Mouse (Mus musculus): ENCODE results near the gene Tdrd7.

DNA sequence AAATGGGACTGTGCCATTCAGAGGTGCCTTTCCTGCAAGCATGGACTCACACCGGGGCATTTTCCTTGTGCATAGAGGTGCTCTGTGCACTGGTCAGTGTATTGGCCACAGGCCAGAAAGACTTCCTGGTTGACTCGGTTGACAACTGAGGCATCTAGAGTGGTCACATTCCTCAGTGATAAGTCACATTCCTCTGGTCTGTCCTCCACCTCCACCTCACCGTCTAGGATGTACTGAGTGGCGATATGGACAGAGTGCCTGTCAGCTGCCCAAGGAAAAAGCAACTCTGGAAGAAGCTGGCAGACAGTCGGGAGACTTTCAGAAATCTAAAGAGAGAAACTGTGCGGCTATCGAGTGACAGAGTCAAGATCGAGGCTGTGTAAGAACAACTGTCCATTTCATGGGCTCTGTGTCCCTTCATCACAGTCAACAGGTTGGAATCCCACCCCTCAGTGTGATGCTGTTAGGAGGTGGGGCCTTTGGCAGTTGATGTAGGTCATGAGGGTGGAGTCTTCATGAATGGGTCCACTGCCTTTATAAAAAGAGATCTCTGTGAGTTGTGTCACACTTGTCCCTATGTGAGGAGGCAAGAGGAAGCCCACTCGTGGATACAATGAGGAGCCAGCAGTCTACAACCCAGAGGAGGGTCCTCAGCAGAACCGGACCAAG, at the start of gene Tdrd7:
- TF ChIP-seq EP300 (IDR thresholded peaks at IDR 0.05) = peak; percentile 67
- no peak for TF ChIP-seq CTCF (IDR thresholded peaks at IDR 0.05)

All from lung, postnatal 0 days (tissue).